Mouse (Mus musculus) lung, postnatal 4 days (tissue): ENCODE measurements at regions not wholly inside any gene's neighbourhood (a gene's known extent, or its start where the extent isn't known, plus 50 kb on each side); places are given as distances from the start of the nearest gene placed in this dataset.

Experiments used
- DNase-seq, 2 experiments: peaks; one replicate each; pipeline ENCODE4 v3.0.0; 2021

DNA sequence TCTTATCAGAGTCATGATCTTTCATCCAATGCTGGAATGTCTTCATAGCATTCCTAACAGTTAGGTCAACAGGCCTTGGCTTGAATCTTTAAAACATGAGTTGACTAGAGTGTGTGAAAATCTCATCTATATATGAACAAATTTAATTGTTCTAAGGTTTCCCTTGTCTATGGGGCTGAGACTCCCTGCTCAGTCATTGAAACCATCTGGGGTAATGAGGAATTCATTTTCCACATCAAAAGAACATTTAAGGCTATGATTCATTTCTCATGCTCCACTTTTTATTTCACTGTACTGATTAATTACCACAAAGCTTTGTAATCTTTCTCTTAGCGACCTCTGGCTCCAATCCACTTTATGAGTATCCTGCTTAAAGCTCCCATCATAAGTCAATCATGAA is 94.7 kb upstream of the Sash1 start:
- DNase-seq, result no peak

GRCm38 (mm10) chr10:8978595-8978994 is 92.7 kb upstream of the Sash1 start:
- no peak for DNase-seq

DNA sequence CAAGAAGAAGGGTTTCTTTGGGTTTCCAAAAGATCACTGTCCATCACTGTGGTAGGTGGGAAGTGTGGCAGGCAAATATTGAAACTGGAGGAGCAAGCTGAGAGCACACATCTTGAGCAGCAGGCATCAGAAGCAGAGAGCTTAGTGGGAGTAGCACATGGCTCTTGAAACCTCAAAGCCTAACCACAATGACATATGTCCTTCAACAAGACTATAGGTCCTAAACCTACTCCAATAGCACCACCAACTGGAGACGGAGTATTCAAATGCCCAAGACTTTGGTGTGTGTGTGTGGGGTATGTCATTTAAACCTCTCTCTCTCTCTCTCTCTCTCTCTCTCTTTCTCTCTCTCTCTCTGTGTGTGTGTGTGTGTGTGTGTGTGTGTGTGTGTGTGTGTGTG is 88.1 kb upstream of the Sash1 start:
- DNase-seq, result peak in 1 of 2 experiments; percentile 26

DNA sequence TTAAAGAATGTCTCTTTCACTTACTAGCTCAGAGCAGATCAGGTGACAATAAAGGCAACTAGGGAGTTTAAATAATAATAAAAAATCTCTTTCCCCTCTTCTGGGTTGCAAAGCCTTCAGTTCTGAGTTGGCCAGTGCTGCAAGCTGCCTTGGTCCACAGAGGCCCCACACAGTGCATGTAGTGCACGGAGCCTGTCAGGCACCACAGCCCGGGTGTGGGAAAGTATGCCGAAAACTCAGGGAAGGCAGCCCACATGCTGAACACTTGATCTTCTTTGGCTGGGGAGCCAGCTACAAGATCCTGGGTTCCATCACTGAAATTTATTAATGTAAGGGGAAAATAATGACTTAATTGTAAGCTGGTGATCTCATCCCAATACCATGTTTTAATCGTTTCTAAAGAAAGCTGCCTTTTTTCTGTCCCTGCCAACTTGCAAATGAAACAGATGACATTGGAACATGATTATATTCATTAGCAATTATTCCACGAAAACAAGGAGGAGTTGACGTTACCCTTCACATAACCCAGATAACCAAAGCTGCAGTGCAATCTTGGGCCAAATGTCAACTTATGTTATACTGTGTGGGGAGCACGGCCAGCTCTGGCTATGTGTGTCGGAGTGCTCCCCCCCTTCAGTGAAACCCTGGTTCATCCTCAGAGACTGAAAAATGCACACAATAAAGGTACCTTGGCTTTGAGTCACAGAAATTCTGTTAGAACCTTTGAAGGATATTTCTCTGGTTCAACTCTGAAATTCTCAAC is 87.1 kb upstream of the Sash1 start:
- DNase-seq, result peak; percentile 4 to 33

DNA sequence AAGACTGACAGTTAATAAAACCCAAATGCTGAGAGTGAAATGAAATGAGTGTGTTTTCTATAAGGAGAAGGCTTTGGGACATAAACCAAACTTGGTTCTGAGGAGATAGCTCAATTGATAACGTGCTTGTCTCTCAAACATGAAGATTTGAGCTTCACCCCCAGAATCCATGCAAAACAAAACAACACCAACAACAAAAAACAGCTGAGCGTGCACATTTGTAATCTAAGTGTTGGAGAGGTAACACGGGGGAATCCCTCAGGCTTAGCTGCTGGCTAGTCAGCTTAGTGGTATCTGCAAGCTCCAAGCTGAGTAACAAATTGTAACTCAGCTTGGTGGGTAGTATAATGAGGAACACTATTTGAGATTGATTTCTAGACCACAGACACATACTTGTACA is 84.9 kb upstream of the Sash1 start:
- no peak for DNase-seq

GRCm38 (mm10) chr10:8969586-8969985 is 83.7 kb upstream of the Sash1 start:
- no peak for DNase-seq

DNA sequence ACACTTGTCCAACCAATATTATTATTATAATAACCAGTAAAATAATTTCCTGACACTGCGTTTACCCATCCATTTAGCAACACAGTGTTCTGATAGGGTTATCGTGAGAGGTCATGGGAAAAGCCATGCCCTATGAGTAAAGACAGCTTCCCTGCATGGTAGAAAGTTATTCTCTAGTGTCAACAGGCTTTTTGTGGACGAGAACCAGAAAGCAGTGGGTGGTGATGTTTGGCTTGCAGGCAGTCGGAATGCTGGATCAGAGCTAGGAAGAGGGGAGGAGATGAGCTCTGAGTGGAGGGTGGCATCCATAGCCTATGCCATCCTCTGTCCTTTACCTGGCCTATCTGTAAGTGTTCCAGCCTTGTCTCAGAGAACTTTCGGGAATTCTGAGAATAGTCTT is 83.1 kb upstream of the Sash1 start:
- DNase-seq, result no peak

DNA sequence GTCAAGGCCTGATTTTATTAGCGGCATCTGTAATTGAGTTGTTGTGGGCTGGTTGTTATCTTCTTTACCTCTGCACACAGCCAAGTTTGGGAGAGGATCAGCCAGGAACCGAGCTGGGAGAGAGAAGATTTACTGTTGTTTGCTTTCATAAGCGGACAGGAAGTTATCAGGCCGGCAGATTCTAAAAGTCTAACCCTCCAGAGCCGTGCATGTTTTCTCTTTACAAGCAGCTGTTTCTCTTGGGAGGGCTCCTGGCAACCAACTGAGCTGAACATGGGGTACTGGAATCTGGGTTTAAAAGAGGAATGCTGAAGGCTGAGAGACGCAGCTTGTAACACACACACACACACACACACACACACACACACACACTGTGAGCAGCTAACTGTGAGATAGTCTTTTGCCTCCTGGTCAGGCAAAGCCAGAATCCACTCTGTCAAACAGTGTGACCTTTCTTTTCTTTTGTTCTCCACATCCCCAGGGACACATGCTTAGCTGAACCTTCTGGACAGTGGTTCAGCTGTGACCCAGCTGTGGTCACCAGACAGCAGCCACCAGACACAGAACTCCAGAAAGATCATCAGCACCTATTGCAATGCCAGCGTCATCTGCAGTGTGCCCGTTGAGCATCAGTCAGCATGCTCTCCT is 82.5 kb upstream of the Sash1 start:
- DNase-seq, result peak; percentile 34 to 53

DNA sequence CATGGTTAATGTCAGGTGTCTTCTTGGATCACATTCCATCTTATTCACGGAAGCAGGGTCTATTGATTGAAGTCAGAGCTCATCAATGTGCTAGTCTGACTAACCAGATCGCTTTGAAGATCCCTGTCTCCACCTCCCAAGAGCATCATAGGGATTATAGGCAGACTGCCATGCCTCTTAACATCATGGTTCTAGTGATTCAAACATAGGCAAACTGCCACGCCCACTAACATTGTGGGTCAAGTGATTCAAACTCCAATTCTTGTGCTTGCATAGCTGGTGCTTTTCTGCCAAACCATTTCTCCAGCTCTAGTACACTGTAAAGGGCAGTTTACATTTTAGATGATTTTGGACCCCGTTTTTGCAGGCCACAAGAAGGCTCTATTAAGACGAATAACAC is 77.1 kb upstream of the Sash1 start:
- DNase-seq, result no peak

DNA sequence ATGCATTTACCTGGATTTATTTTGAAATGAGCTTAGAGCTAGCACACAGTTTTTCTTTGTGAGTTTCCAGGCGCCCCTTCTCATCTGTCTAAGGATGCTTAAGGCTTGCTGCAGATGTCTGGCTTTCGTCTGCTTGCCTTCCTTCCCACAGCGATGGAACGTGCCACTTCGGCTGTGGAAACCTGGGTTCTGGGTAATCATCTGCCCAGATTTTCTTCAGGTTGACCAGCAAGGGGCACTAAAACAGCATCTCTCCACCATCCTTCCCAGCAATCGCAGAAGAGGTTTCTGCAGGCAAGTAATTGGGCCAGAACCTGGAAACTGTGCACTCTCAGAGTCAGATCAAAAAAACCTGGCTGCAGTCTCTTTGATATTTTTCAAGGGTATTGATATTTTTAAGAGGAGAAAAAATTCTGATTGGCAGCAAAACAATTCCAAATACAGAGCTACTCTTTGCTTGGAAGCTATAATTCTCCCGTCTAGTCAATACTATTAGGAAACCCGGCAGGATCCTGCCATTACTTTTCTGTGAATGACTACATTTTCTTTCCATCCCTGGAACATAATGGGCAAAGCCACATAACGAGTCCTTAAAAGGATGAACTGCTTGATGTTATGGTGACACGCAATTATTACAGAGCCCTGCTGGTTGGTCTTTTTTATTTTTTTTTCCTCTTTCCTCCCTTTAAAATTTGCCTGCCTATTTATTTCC is 75.2 kb upstream of the Sash1 start:
- no peak for DNase-seq

GRCm38 (mm10) chr10:8960275-8960960 is 74.5 kb upstream of the Sash1 start:
- no peak for DNase-seq

DNA sequence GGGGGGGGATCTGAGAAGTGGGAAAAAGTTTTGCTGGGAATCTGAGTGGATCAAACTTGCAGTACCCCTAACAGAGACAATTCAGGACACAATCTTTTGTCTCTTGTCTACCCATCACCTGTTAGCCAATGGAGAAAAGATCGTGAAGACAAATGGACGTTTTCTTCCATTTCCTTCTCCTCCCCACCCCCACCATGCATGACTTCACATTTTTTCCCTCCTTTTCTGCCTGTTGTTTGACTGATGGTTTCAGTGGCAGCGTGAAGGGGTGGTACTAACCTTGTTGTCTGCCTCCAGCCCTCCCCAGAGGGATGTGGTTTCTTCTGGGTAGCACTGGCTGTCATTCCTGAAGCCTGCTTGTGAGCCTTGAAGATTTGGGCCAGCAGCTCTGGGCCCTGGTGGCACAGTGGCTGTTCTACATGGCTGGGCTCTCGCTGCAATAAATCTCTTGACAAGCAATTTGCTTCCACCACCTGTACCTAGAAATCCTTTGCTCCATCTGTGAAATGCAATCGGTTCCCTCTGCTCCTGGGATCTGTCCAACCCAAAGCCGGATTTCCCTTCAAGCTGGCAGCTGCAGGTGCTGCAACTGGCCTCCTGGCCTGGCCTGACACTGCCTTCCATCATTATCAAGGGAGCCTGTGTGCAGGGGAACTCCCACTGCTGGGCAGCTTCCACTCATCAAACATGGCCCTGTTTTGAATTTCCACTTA is 69.8 kb upstream of the Sash1 start:
- DNase-seq, result no peak

DNA sequence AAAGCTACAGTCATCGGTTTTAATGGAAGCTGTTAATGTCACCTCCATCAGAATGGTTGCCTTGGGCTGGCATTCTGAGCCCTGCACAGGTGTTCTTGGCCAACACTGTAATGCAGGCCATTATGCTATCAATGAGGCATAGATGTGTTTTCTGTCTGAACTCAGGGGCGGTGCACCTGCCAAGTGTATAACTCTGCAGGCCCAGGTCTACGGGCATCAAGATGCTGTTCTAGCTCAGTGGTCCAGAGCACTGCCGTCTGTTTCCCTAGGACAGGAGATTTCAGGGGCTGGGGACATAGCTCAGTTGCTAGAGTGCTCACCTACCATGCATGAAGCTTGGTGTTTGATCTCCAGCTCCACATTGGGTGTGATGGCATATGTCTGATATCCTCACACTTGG is 68.1 kb upstream of the Sash1 start:
- DNase-seq, result no peak

- no peak for DNase-seq
These were observed 67.1 kb upstream of the Sash1 start for GRCm38 (mm10) chr10:8952922-8953321.

- DNase-seq, result no peak
These were observed 66.1 kb upstream of the Sash1 start for GRCm38 (mm10) chr10:8951937-8952336.

DNA sequence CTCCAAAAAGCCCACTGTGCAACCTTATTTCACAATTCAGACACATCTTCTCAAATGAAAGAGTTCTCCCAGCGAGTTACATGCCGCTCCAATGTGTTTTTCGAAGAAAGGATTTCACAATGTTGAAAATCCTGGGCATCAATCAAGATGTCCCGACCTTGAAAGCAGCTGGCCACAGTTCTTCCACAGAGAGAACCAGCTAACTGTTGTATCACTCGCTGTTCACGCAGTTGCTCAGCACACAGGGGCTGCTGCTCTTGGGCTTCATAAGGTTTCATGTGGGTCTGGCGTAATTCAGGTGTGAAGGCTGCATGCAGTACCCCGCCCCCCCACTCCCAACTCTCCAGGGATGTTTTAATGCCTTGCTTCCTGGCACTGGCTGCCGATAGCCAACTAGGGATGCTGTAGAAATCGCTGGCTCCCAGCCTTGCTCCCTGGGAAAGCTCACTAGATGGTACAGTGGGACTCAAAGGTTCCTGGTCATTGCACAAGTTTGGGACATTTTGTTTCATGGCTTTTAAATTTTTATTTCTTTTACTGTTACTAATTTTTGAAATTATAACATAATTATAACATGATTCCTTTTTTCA is 65.5 kb upstream of the Sash1 start:
- DNase-seq, result no peak

- no peak for DNase-seq
These were observed 62.4 kb upstream of the Sash1 start for GRCm38 (mm10) chr10:8948227-8948626.

DNA sequence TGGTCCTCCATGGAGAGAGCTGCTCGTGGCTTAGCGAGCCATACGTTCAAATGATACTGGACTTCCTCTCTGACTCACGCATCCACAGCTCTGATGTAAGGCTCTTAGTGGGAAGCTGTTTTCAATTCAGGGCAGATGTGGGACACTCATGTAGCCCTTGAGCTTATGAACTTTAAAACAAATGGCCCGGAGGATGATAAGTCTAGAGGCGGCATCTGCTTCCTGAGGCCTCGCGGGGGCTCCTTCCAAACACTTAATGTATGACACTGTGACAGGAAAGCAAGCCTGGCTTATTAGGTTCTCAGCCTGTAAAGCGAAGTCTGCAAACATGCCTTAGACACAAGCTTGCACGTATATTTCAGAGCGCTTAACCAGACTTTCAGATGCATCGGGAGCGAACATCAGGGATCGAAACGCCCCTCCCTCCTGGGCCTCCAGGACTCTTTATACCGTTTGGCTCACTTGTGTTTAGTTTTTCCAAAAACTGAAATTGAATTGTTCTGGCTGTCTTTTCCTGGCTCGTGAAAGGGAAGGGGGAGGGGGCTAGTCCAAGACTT is 59.4 kb upstream of the Sash1 start:
- peak in 1 of 2 experiments; percentile 12 for DNase-seq

GRCm38 (mm10) chr10:8944586-8944985 is 58.7 kb upstream of the Sash1 start:
- DNase-seq, result no peak

DNA sequence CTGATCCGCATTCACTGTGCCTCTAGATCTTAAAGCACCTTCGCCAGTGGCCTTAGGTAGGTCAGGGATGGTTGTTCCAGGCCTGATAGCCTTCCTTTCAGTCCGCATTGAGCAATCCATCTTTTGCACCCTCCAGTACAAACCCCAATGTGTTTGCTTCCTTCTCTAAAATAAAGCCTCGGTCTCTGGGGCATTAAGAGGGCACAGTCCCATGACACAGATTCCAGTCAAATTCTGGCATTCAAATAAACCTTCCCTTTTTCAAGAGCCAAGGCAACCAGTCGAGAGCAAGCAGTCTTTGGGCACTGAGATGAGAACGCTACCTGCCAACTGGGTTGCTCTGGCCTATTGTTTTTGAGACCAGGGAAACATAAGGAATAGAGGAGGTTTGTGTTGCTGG is 57.8 kb upstream of the Sash1 start:
- DNase-seq, result no peak

DNA sequence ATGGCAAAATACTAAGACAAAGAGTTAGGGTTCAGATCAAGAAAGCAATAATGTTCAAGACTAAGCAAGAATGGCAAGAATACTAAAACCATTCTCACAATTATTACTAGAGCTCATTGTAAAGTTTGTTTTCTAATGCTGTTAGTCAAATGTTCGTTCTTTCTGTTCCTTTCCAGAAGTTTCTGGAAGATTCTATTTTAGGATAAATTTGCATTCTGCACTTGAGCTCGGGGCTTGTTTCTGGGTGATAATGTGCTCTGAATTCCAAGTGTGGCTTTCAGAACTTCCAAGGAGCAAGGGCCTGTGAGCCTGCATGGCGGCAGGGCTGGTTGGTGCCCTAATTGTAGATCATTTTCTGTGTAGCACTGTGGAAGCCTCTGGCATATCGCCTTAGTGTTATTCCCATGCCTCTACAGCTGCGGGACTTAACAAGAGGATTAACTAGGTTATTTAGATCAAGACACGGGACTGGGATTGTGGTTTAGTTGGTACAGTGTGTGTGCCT is 57.1 kb upstream of the Sash1 start:
- no peak for DNase-seq

DNA sequence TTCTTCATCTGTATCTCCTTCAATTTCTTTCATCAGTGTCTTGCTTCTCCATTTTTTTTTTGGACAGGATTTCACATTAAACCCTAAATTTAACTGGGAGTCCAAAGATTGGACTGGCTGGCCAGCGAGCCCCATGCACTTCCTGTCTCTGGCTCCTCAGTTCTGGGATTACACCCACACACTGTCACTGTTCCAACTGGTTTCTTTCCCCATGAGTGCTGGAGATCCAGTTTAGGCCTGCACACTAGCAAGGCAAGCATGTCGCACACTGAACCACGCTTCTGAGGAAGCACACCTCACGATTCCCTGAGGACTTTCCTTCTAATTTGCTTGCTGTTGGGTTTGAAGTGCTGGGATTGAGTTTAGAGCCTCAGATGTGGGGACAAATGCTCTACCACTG is 50.5 kb upstream of the Sash1 start:
- no peak for DNase-seq
